Mouse (Mus musculus): ENCODE measurements around the gene Tmem102.
A peak's percentile ranks its signal among the peaks of the same experiment; 100 is the strongest.

Tmem102 gene

DNA sequence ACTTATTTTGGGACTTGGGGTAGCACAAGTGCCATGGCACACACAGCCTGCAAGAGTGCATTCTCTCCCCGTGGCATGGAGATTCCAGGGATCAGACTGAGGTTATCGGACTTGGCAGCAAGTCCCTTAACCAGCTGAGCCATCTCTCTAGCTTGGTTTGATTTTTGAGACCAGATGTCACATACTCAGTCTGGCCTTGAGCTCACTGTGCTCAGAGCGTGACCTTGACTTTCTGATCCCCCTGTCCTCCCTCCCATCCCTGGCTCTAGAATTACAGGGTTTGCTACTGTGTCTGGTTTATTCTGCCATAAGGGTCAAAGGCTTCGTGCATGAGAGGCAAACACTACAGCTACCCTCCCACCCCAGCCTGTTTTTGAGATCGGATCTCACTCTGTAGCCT lies 16.0 kb downstream of the Tmem102 start:
- no peak for DNase-seq (ENCODE audit: low spot score in 2 of 2)

DNA sequence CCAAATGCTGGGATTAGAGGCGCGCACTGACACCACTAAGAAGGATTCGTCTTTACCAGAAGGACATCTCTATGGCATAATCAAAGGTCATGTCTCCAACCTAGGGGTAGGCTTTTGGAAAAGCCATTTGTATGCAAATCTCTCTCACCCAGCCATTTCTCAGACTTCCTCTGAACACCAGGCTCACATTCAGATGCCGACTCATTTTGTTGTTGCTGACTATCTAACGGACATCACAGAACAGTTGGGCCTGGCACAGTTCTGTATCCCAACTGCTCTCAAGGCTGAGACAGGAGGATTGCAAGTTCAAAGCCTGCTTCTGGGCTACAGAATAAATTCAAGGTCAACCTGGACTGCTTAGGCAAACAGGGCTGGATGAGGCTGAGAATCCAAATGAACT lies 18.1 kb downstream of the Tmem102 start:
- no peak for DNase-seq (ENCODE audit: low spot score in 2 of 2)

DNA sequence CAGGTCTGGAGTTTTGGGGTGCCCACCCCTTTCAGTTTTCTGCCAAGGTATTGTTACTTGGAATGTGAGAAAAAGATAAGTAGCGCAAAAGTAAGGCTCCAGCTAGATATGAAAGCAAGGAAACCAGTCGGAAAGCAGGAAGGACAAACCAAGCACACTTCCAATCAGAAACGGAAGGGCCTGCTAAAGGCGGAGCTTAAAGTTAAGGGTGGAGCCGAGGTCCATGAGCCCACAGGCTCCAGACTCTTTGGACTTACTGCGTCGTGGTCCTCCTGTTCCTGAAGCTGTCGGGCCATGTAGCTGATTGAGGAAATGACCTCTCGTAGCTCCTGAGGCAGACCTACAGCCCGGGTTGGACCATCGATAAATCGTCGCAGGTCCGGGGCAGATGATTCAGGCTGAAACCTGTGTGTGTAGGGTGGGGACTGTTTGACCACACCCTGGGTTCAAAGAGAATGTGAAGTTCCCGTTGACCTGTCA lies 20.6 kb downstream of the Tmem102 start:
- no peak for DNase-seq (ENCODE audit: low spot score in 2 of 2)

DNA sequence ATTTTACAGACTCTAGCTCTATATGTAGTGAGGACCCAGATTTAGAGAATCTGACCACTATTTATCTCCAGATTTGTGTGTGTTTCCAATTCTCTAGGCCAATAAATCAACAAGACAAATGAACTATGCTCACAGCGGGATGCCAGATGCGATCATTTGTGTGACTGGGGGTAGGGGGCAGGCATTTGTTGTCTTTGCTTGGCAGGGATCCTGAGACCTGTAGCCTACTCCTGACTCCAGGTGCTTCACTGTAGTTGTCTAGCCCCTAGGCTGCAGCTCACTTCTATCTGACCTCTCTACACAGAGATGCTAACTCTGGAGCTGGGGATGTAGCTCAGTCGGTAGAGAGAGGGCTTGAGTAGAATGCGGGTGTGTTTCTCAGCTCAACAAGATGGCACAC lies 23.6 kb downstream of the Tmem102 start:
- no peak for DNase-seq (ENCODE audit: low spot score in 2 of 2)

DNA sequence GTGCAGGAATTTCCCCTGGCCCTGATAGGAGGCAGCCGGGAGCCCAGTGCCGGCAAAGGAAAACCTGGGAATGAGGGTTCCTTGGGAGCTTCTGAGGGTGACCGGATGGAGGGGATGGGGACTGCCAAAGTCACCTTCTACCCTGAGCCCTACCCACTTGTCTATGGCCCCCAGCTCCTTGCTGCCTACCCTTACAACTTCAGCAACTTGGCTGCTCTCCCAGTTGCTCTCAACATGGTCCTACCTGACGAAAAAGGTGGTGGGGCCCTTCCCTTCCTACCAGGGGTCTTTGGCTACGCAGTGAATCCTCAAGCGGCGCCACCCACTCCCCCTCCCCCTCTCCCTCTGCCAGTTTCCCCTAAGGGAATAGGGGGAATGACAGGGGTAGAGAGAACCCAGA lies 26.4 kb downstream of the Tmem102 start:
- no peak for DNase-seq (ENCODE audit: low spot score in 2 of 2)

DNA sequence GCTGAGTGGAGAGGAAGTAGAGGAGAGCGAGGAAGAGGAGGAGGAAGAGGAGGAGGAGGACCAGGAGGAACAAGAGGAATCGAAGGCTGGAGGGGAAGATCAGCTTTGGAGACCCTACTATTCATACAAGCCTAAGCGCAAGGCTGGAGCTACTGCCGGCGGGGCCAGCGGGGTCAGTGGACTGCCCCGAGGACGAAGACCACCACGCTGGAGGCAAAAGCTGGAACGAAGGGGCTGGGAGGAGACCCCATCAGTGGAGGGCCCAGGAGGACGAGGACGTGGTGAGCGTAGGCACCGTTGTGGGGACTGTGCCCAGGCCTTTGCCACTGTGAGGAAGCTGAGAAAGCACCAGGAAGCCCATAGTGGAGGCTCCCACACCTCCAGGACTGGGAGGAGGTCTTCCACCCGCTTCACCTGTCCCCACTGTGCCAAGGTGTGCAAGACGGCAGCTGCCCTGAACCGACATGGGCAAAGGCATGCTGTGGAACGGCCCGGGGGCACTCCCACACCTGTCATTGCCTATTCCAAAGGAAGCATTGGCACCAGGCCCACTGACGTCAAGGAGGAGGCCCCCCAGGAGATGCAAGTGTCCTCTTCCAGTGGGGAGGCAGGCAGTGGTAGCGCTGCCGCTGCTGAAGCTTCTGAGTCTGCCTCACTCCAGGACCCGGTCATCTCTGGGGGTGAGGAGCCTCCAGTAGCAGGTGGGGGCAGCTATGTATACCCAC lies 27.0 kb downstream of the Tmem102 start:
- DNase-seq (ENCODE audit: low spot score in 2 of 2) = no peak

DNA sequence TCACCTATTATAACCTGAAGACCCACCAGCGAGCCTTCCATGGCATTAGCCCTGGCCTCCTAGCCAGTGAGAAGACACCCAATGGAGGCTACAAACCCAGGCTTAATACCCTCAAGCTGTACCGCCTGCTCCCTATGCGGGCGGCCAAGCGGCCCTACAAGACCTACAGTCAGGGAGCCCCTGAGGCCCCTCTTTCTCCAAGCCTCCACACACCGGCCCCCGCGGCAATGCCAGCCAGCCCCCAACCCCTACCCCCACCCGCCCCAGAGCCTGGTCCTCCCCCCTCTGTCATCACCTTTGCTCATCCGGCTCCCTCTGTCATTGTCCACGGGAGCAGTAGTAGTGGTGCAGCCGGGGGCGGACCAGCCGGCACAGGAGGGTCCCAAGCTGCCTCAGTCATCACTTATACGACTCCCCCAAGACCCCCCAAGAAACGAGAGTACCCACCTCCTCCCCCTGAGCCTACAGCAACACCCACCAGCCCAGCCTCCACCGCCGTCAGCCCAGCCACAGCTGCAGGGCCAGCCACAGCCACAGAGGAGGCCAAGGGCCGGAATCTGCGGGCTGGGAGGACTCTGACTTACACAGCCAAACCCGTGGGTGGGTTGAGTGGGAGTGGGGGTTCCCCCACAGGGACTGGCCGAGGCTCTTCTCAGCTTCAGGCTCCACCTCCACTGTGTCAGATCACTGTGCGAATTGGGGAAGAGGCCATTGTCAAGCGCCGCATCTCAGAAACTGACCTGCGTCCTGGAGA lies 27.7 kb downstream of the Tmem102 start:
- no peak for DNase-seq (ENCODE audit: low spot score in 2 of 2)

DNA sequence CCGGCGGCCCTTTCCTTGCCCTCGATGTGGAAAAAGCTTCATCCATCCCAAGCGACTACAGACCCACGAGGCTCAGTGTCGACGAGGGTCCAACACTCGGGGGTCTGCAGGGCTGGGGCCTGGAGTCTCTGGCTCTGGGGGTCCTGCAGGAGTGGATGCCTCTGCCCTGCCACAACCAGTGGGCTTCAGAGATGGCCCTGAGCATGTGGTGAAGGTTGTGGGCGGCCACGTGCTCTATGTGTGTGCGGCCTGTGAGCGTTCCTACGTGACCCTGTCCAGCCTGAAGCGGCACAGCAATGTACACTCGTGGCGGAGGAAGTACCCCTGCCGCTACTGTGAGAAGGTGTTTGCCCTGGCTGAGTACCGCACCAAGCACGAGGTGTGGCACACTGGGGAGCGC lies 28.9 kb downstream of the Tmem102 start:
- DNase-seq (ENCODE audit: low spot score in 2 of 2) = no peak

DNA sequence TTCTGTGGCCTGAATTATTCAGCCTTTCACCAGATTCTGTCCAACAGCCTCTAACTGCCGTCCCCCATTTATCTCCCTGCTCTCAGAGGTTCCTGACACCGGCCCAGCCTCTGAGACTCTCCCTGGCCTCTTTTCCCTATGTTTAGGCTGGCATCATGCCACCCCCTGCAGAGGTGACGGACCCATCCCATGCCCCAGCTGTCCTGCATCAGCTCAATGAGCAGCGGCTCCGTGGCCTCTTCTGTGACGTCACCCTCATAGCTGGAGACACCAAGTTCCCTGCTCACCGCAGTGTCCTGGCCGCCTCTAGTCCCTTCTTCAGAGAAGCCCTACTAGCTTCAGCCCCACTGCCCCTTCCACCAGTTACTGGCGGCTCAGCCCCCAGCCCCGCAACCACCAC lies 29.7 kb downstream of the Tmem102 start:
- no peak for DNase-seq (ENCODE audit: low spot score in 2 of 2)

DNA sequence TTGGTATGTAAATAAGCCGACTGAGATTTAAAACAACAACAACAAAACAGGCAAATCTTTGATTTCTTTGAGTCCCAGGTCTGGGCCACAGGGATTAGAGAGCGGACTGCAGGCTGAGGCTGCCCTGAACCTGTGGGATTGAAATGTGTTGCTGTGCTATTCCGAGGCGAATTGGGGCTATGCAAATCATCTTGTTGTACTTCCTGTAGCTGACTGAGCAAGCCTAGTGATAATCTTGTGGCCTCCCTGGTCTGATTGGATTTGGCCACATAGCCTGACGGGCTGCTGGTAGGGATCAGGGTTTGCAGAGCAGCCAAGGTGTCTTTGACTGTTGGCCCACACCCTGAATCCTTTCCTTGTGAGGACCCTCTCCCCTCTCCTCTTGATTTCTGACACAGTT lies 30.5 kb downstream of the Tmem102 start:
- no peak for DNase-seq (ENCODE audit: low spot score in 2 of 2)

DNA sequence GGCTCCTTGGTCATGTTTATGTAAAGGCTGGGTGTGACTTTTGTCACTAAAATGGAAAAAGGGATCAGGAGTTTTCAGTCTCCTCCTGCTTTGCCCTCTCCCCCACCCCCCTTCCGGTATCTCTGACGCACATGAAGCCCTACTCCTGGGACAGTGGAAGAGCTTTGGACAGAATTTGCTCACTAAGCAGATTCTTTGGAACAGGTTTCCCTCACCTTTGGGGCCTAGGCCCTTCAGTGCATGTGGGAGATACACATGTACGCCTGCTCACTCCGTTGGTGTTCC lies 37.9 kb downstream of the Tmem102 start:
- DNase-seq (ENCODE audit: low spot score in 2 of 2) = no peak

DNA sequence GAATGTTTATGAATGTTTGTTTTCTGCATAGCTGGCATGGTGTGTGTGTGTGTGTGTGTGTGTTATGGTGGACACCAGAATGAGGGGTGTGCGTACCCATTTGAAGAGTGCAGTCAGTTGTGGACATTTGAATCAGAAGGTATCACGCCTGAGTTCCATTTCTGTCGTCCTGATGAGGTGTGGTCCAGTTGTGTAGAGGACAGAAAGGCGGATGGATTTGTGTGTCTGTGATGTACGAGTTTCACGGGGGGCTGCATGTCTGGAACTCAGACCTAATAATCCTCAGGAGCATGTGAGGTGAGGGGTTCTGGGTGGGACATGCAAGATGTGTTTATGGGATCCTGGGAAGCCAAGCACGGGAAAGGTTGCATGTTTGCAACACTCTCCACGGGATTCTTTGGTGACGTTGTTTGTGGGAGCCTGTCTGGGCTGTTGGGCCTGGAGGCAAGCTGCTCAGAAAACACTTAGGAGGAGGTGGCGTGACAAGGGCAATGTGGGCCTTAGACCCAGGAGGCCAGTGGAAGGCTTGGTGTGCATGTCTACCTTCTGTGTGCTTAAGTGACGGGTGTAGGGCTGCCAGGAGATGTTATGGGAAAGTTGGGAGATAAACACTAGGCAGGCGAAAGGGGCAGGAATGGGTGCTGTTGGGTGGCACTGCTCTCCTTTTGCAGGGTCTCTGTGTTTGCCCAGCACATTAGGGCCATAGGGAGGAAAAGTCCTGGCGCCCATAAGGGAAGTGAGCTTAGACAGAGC lies 38.4 kb downstream of the Tmem102 start:
- DNase-seq (ENCODE audit: low spot score in 2 of 2) = no peak

DNA sequence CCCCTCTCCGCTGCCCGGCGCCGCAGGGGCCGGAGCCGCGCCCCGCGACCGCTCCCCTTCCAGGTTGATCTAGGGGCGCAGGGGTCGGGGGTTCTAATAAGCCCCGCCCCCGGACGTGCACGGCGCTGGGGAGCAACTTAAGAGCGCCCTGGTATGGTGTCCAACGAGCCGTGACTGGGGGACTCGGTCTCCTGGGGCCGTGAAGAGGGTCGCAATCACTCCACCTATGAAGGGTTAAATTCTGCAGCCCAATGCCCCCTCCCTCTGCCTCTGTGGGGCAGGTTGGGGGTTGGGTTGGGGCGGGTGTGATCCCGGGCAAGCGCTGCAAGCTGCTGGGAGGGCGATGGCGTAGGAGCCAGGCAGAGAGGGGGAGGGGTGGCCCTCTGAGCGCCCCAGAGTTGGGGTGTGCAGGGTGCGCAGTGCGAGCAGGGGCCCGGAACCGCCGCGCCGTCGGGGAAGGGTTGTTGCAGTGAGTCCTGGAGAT lies 39.3 kb downstream of the Tmem102 start:
- peak in 1 of 2 experiments; percentile 69 for DNase-seq (ENCODE audit: low spot score in 2 of 2)

DNA sequence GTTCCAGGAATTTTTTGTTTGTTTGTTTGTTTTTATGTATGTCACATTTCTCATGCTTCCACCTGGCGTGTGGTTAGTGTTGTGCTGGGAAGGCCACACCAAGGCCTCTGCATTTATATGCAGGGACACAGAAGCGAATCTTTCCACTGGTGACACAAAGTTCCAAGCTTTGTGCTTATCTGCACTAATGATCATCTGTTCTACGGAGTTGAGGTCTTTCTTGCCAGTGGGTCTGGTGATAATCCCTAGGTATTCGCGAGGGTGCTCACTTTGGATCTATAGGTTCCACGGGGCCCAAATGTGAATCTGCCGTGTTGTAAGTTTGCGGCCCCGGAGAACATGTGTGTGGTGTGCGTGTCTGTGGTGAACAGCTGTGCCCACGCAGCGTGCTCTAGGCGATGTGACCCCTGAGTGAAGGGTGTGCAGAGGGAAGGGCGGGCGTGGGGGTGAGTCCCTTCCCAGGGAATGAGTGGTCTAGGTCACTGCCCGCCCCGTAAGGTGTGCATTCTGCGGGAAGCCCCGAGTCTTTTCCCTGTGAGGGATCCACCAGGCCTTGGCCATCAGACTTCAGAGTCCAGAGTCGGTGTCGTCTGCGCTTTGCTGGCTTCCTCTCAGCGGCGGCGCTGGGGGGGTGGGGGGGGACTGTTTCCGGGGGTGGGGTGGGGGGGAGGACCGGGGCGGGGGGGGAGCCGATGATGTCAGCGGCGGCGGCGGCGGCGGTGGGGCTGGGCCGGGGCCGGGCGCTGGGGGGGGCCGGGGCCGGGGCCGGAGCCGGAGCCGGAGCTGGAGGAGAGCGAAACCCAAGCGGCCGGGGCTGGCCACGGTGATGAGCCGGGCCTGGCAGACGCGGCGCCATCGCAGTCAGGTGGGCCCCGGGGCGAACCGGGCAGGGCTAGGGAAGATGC lies 40.0 kb downstream of the Tmem102 start, which contains the start of gene Zbtb4:
Zbtb4 (plus strand) TSS at position 692 of the 905 bp plus-strand sequence.
- peak in 1 of 2 experiments; percentile 23 for DNase-seq (ENCODE audit: low spot score in 2 of 2)

DNA sequence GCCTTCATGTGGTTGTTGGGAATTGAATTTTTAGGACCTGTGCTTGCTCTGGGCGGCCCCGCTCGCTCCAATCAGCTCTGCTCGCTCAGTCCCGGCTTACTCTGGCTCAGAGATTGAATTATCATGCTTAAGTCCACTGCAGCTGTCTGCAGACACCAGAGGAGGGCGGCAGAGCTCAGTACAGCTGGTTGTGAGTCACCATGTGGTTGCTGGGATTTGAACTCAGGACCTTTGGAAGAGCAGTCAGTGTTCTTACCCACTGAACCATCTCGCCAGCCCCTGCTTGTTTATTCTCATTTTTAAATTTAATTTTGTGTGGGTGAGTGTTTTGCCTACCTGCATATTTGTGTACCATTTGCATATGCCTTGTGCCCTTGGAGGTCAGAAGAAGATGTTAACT lies 41.9 kb downstream of the Tmem102 start:
- DNase-seq (ENCODE audit: low spot score in 2 of 2) = no peak

DNA sequence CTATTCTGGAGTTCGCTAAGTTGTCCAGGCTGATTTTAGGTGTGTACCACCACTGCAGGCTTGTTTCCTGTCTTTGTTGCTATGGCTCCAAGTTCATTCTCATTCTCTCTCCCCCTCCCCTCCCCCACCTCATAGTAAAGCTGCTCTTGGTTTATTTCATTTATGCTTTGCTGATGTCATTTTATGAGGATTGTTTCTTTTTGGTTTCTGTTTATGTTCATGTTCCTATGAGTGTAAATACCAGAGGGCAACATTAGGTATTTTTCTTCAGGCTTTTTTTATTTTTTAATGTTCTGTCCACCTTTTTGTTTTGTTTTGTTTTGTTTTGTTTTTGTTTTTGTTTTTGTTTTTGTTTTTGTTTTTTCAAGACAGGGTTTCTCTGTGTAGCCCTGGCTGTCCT lies 43.6 kb downstream of the Tmem102 start, which contains the start of gene Slc35g3:
Slc35g3 (minus strand) TSS at position 101 of the 400 bp plus-strand sequence.
- DNase-seq (ENCODE audit: low spot score in 2 of 2) = no peak

DNA sequence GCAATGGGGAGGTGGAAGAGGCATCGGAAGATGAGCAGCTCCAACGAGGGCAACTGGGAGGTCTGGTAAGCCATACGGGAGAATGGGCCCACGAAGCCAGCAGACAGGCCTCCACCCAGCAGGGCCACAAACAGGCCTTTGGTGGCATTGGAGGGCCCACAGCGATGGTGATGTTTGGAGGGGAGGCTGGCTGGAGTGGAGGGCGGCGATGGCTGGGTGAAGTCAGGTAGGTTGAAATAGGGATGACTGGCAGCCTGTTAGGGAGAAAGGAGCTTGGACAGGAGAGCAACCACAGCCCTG lies 44.6 kb downstream of the Tmem102 start:
- no peak for DNase-seq (ENCODE audit: low spot score in 2 of 2)

DNA sequence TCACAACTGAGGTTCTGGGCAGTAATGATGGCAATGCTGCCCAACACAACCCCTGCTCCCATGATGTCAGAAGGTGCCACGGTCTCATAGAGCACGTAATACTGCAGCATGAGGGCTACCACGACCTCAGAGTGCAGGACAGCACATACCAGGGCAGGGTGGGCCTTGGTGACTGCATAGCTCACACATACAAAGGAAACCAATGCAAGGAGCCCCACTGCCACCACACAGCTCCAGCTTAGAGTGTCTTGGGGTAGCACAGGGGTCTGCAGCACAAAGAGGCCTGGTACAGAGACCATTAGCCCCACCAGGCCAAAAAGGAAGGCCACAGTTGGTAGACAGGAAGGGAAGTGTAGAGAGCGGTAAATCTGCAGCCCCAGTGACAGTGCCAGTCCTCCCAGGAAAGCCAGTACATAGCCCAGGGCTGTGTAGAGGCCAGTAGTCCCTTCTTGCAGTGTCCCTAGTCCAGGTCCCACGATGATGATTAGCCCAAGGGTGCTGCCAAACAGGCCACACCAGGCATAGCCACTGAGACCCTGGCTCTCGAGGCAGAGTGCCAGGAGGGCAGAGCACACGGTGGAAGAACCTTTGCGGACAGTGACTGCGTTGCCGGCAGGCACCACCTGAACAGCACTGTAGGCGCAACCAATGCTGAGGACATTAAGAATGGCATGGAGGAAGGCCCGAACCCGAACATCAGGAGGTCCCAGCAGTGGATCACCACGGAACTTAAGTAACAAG lies 45.1 kb downstream of the Tmem102 start:
- no peak for DNase-seq (ENCODE audit: low spot score in 2 of 2)

DNA sequence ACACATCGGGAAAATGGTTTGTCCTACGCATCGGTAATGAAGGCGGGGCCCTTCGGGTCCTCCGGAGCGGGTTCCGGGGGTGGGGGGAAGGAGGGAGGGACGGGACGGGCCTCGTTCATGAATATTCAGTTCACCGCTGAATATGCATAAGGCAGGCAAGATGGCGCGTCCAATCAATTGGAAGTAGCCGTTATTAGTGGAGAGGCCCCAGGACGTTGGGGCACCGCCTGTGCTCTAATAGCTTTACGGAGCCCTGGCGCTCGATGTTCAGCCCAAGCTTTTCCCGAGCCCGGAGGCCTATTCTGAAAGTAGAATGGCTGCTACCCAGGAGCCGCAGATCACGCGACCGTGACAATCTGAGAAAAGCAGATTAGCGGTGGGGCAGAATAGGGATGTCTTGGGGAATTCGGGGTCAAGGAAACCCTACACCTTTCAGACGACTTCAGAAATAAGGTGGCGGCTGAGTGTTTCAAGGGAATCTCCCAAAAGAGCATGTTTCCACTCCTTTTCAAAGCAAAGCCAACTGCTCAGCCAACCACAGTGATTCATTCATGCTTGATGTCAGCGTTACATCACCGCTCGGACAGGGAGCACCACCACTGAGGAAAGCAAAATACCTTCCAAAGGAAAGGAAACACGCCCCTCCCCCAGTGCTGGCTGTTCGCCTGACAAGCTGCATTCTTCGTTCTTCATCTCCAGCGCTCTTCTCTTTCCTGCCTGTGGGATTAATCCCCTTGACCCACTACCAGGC lies 46.3 kb downstream of the Tmem102 start:
- DNase-seq (ENCODE audit: low spot score in 2 of 2) = peak; percentile 82 to 91

DNA sequence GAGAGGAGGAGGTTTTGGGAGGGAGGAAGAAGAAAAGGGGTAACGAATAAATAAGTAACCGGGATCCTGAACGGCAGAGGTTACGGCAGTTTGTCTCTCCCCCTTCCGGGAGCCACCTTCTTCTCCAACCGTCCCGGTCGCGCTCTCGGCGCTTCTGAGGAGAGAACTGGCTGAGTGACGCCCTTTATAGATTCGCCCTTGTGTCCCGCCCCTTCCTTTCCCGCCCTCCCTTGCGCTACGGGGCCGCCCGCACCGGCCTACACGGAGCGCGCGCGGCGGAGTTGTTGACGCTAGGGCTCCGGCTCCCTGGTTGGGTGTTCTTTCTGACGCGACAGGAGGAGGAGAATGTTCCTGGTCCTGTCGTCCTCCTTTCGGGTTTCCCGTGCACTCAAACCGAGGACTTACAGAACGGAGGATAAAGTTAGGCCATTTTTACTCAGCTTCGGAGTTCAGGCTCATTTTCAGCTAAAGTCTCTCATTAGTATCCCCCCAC lies 46.9 kb downstream of the Tmem102 start, which contains the start of gene Polr2a:
Polr2a (minus strand) TSS at position 160 of the 493 bp plus-strand sequence.
- peak; percentile 93 to 98 for DNase-seq (ENCODE audit: low spot score in 2 of 2)
